Mouse (Mus musculus): Measurements from ENCODE around the gene Mzt1. TPM values are rescaled to one million over a fixed set of nuclear protein-coding genes. Genes with fewer than 3 reads are reported as not detected.

Gene Mzt1
- total RNA-seq, 1 experiment from 2014 or later, result 35.6 TPM

DNA sequence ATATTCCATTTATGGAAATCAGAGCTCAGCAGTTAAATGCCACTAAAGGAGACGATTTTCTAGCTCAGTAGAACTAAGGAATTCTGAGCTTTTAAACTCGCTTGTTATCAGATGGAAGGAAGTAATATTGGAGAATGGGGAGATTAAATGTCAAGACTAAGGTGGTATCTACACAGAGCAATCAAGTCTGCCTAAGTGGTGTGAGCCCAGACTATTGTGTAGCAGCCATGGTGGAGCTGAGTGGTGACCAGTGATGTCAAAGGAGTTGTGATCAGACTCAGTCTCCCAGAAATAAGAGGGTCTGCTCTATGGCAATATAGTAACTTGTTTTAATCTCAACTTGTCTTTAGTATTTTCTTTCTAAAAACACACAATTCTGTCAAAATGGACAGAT is 35.0 kb downstream of the Mzt1 start:
- DNase-seq, result no peak

GRCm38 (mm10) chr14:99010224-99010919 is 35.6 kb downstream of the Mzt1 start:
- no peak for DNase-seq

GRCm38 (mm10) chr14:98994218-98994617 is 51.7 kb downstream of the Mzt1 start, which contains the start of gene Rpl36a-ps1:
Gene Rpl36a-ps1, minus strand, starts transcription at chr14:98994318.
- DNase-seq, result no peak

- DNase-seq, result no peak
Observed at GRCm38 (mm10) chr14:98992482-98992881, 53.5 kb downstream of the Mzt1 start.

DNA sequence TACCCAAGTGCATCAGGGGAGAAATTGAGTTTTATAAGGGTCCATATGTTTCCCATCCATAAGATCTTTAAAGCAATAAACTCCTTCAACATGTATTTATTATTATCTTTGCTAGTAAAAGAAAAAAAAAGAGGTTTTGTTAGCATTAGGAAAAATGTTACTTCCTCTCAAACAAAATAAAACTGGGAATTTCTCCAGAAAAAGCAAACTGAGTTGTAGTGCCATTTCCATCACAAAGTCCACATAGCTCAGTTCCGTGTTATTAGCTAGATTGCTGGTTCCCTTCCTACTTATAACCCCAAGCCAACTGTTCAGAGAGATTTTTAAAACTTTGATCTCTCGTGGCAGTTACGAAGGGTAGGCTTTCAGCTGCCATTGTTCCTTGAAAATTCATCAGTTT is 55.3 kb downstream of the Mzt1 start:
- DNase-seq, result no peak

DNA sequence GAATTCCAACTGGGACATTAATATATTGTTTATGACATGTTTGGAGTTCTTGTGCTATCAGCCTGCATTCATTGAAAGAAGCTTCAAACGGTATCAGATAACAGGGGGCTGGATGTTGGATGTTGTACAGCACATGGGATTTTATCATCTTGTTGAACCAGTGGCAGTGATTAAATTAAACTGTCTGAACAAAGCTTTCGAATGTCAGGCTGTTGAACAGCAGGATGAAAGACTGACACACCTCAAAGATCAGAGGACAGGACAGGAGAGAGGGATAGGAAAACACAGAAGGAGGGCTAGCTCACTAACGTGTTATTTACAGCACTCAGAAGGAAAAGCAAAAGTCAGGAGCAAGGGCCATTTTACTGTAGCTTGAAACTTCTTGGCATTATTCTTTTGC is 56.1 kb downstream of the Mzt1 start:
- DNase-seq, result no peak

Other genes starting within 250 kb of the Mzt1 start
- gene Rpl36a-ps1, start 51.8 kb downstream of the Mzt1 start, total RNA-seq (2021), result 4.4 TPM in 1 of 2 replicates, not detected in the other
- gene Bora, start 88 bp upstream of the Mzt1 start, total RNA-seq (2021), result 4.5 and 6.6 TPM in 2 replicates
- 10.8 and 13.8 TPM in 2 replicates for gene Pibf1, start 53.3 kb upstream of the Mzt1 start, total RNA-seq (2021)
- gene Dis3, start 53.6 kb upstream of the Mzt1 start, total RNA-seq (2021), result 21.2 and 24.9 TPM in 2 replicates